Mouse (Mus musculus): Measurements from ENCODE around the gene Grk3. TPM values are rescaled to one million over a fixed set of nuclear protein-coding genes. Genes with fewer than 3 reads are reported as not detected.

Gene Grk3
- total RNA-seq, 1 experiment = 4.2 TPM

DNA sequence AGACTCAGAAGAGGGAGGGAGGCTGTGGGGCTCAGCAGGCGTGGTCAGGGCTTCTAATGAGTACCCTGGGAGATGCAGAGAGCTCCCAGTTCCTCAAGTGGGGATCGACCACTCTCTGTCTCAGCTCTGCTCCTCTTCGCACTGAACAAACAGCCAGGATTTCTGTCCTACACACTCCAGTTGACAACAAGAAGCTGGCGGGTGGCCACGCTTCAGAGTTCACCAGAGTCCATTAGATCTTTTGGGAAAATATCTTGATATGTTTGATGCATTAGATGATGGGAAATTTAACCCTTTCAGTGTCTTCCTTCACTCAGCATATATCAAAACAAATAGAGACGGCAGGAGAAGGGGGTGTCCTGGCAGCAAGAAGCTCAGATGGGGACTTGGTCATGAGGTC is 53.4 kb downstream of the Grk3 start:
- Histone ChIP-seq H3K36me3 (ENCODE audit: control insufficient read depth, insufficient read depth, low read length, poor library complexity, severe bottlenecking) (no peaks in the 10 kb centered on the region), H3K4me1 (ENCODE audit: control insufficient read depth in 2 of 2, insufficient read depth in 2 of 2, low read length in 2 of 2, poor library complexity in 1 of 2) (no peaks in the 10 kb centered on the region), H3K9ac (ENCODE audit: insufficient read depth, low read depth, low read length, poor library complexity, severe bottlenecking) (no peak overlapping the region), H3K27ac (ENCODE audit: insufficient read depth, low read depth, low read length, poor library complexity, severe bottlenecking) (no peak overlapping the region), H3K4me3 (ENCODE audit: insufficient read depth in 1 of 2, low read depth in 1 of 2, low read length in 2 of 2, poor library complexity in 1 of 2, severe bottlenecking in 1 of 2) (no peak overlapping the region), H3K9me3 (ENCODE audit: control insufficient read depth, insufficient read depth, low read depth, low read length) (no peaks in the 10 kb centered on the region)
- no peak for DNase-seq (ENCODE audit: low read depth, low spot score)
- no peak for TF ChIP-seq ZC3H11A (IDR thresholded peaks at IDR 0.05; ENCODE audit: borderline replicate concordance, low read depth, low read length)
- in situ Hi-C loops (cut with MboI; ENCODE audit: low sequenced_read_pairs in 2 of 2, unreplicated experiment in 2 of 2) = no loop called here

DNA sequence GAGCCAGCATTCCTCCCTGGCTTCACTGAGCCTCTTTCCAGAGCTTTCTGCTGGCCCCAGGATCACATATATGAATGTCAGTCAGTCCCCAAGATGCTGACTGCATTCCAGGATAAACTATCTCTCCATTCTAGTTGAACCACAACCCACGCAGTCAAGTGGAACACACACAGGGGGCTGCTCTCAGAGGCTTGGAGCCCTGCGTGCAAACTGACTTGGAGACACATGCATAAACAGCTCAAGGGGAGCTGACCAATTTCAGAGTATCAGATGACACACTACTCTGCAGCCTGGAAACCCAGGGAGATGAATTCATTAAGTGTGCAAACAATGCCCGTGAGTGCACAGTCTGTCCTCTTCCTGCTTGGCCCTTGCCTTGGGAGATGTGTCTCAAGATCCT is 54.7 kb downstream of the Grk3 start:
- Histone ChIP-seq H3K4me3 (ENCODE audit: insufficient read depth in 1 of 2, low read depth in 1 of 2, low read length in 2 of 2, poor library complexity in 1 of 2, severe bottlenecking in 1 of 2) (no peak overlapping the region), H3K27ac (ENCODE audit: insufficient read depth, low read depth, low read length, poor library complexity, severe bottlenecking) (no peak overlapping the region), H3K36me3 (ENCODE audit: control insufficient read depth, insufficient read depth, low read length, poor library complexity, severe bottlenecking) (no peaks in the 10 kb centered on the region), H3K4me1 (ENCODE audit: control insufficient read depth in 2 of 2, insufficient read depth in 2 of 2, low read length in 2 of 2, poor library complexity in 1 of 2) (no peaks in the 10 kb centered on the region), H3K9me3 (ENCODE audit: control insufficient read depth, insufficient read depth, low read depth, low read length) (no peaks in the 10 kb centered on the region), H3K9ac (ENCODE audit: insufficient read depth, low read depth, low read length, poor library complexity, severe bottlenecking) (no peak overlapping the region)
- no peak for DNase-seq (ENCODE audit: low read depth, low spot score)
- TF ChIP-seq ZC3H11A (IDR thresholded peaks at IDR 0.05; ENCODE audit: borderline replicate concordance, low read depth, low read length) (no peak), MAFK (IDR thresholded peaks at IDR 0.05; ENCODE audit: insufficient read depth, low read depth, low read length) (no peak), HCFC1 (IDR thresholded peaks at IDR 0.05; ENCODE audit: borderline replicate concordance, insufficient read depth, low read length) (no peak), CHD2 (IDR thresholded peaks at IDR 0.05; ENCODE audit: low read depth, low read length) (no peak), ZNF384 (IDR thresholded peaks at IDR 0.05; ENCODE audit: low read depth, low read length) (no peak)
- in situ Hi-C loops (cut with MboI; ENCODE audit: low sequenced_read_pairs in 2 of 2, unreplicated experiment in 2 of 2) = no loop called here

DNA sequence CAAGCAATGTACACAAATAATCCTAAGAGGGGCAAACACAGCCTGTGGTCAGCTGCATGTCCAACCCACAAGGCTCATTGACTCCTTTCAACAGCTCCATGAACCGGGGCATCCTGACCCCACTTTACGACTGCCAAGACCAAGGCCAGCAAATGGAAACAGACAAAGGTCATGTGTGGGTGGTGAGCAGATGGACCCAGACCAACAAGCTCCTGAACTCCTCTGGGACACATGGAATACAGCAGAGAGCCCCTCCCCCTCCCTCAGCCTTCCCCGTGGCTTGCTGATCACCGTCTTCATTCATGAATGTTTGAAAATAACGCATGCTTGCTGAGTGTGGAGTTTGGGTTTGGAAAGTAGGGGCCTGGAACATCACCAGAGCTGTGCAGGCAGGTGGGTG is 57.3 kb downstream of the Grk3 start:
- in situ Hi-C loops (cut with MboI; ENCODE audit: low sequenced_read_pairs in 2 of 2, unreplicated experiment in 2 of 2) = no loop called here
- H3K4me1 ChIP-seq (ENCODE audit: control insufficient read depth in 2 of 2, insufficient read depth in 2 of 2, low read length in 2 of 2, poor library complexity in 1 of 2) = no peaks in the 10 kb centered on the region
- H3K9ac ChIP-seq (ENCODE audit: insufficient read depth, low read depth, low read length, poor library complexity, severe bottlenecking) = no peak overlapping the region
- no peaks in the 10 kb centered on the region for H3K36me3 ChIP-seq (ENCODE audit: control insufficient read depth, insufficient read depth, low read length, poor library complexity, severe bottlenecking)
- no peaks in the 10 kb centered on the region for H3K9me3 ChIP-seq (ENCODE audit: control insufficient read depth, insufficient read depth, low read depth, low read length)
- TF ChIP-seq MAFK (IDR thresholded peaks at IDR 0.05; ENCODE audit: insufficient read depth, low read depth, low read length) (no peak), ZC3H11A (IDR thresholded peaks at IDR 0.05; ENCODE audit: borderline replicate concordance, low read depth, low read length) (no peak), ZNF384 (IDR thresholded peaks at IDR 0.05; ENCODE audit: low read depth, low read length) (no peak), CHD2 (IDR thresholded peaks at IDR 0.05; ENCODE audit: low read depth, low read length) (no peak), HCFC1 (IDR thresholded peaks at IDR 0.05; ENCODE audit: borderline replicate concordance, insufficient read depth, low read length) (no peak)
- DNase-seq (ENCODE audit: low read depth, low spot score) = no peak
- H3K4me3 ChIP-seq (ENCODE audit: insufficient read depth in 1 of 2, low read depth in 1 of 2, low read length in 2 of 2, poor library complexity in 1 of 2, severe bottlenecking in 1 of 2) = no peak overlapping the region
- H3K27ac ChIP-seq (ENCODE audit: insufficient read depth, low read depth, low read length, poor library complexity, severe bottlenecking) = no peak overlapping the region

DNA sequence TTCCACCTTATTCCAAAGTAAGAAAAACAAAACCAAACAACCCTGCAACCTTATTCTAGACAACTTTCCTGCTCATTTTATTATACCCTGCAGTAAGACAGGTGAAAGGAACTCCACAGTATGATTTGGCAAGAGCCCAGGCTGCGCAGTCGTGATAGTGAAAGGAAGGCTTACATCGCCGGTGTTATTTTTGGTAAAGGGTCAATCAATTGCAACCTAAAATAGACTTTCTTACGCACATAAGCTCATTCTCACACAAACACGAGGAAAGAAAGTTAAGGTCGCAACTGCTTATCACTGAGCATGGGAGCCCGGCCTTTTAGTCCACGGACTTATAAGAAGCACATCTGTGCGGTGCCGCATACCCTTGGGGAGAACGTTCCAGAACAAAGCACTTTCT is 58.8 kb downstream of the Grk3 start:
- no peaks in the 10 kb centered on the region for H3K9me3 ChIP-seq (ENCODE audit: control insufficient read depth, insufficient read depth, low read depth, low read length)
- TF ChIP-seq HCFC1 (IDR thresholded peaks at IDR 0.05; ENCODE audit: borderline replicate concordance, insufficient read depth, low read length) = no peak
- TF ChIP-seq MAFK (IDR thresholded peaks at IDR 0.05; ENCODE audit: insufficient read depth, low read depth, low read length) = no peak
- no peak for TF ChIP-seq ZNF384 (IDR thresholded peaks at IDR 0.05; ENCODE audit: low read depth, low read length)
- TF ChIP-seq CHD2 (IDR thresholded peaks at IDR 0.05; ENCODE audit: low read depth, low read length) = no peak
- no peak for TF ChIP-seq ZC3H11A (IDR thresholded peaks at IDR 0.05; ENCODE audit: borderline replicate concordance, low read depth, low read length)

DNA sequence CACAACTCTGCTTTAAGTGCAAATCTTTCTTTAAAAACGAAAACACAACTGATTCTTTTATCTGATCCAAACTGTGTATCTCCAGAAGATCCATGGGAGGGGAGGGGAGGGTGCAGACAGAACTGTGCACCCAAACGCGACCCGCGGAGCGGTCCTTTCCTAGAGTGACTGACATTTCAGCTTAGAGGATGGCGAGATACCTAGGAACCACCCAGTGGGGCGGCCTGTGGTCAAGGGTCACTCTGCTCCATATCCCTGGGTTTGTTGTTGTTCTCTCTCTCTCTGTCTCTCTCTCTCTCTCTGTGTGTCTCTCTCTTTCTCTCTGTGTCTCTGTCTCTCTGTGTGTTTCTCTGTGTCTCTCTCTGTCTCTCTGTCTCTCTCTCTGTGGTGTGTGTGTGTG is 59.2 kb downstream of the Grk3 start:
- H3K27ac ChIP-seq (ENCODE audit: insufficient read depth, low read depth, low read length, poor library complexity, severe bottlenecking) = no peak overlapping the region
- in situ Hi-C loops (cut with MboI; ENCODE audit: low sequenced_read_pairs in 2 of 2, unreplicated experiment in 2 of 2) = no loop called here
- TF ChIP-seq ZC3H11A (IDR thresholded peaks at IDR 0.05; ENCODE audit: borderline replicate concordance, low read depth, low read length) (no peak), ZNF384 (IDR thresholded peaks at IDR 0.05; ENCODE audit: low read depth, low read length) (no peak), MAFK (IDR thresholded peaks at IDR 0.05; ENCODE audit: insufficient read depth, low read depth, low read length) (no peak)

More for the DNA sequence above, 58.8 kb downstream of the Grk3 start:
- no peak for DNase-seq (ENCODE audit: low read depth, low spot score)
- Histone ChIP-seq H3K9ac (ENCODE audit: insufficient read depth, low read depth, low read length, poor library complexity, severe bottlenecking) (no peak overlapping the region), H3K4me1 (ENCODE audit: control insufficient read depth in 2 of 2, insufficient read depth in 2 of 2, low read length in 2 of 2, poor library complexity in 1 of 2) (no peaks in the 10 kb centered on the region), H3K36me3 (ENCODE audit: control insufficient read depth, insufficient read depth, low read length, poor library complexity, severe bottlenecking) (no peaks in the 10 kb centered on the region), H3K27ac (ENCODE audit: insufficient read depth, low read depth, low read length, poor library complexity, severe bottlenecking) (no peak overlapping the region), H3K4me3 (ENCODE audit: insufficient read depth in 1 of 2, low read depth in 1 of 2, low read length in 2 of 2, poor library complexity in 1 of 2, severe bottlenecking in 1 of 2) (no peak overlapping the region)
- in situ Hi-C loops (cut with MboI; ENCODE audit: low sequenced_read_pairs in 2 of 2, unreplicated experiment in 2 of 2) = no loop called here

More for the DNA sequence above, 59.2 kb downstream of the Grk3 start:
- Histone ChIP-seq H3K36me3 (ENCODE audit: control insufficient read depth, insufficient read depth, low read length, poor library complexity, severe bottlenecking) (no peaks in the 10 kb centered on the region), H3K9me3 (ENCODE audit: control insufficient read depth, insufficient read depth, low read depth, low read length) (no peaks in the 10 kb centered on the region), H3K9ac (ENCODE audit: insufficient read depth, low read depth, low read length, poor library complexity, severe bottlenecking) (no peak overlapping the region), H3K4me1 (ENCODE audit: control insufficient read depth in 2 of 2, insufficient read depth in 2 of 2, low read length in 2 of 2, poor library complexity in 1 of 2) (no peaks in the 10 kb centered on the region), H3K4me3 (ENCODE audit: insufficient read depth in 1 of 2, low read depth in 1 of 2, low read length in 2 of 2, poor library complexity in 1 of 2, severe bottlenecking in 1 of 2) (no peak overlapping the region)
- no peak for DNase-seq (ENCODE audit: low read depth, low spot score)
